22 mouse cellular contexts compared by ENCODE assay signal in genomic region chr8:3238792-3239191, GRCm38 (mm10).
"Had no signal": no experiment of that assay in that cellular context is flagged by ENCODE, and none has a peak within 500 bp of the region (broad histone marks: within the 10 kb centered on the region; RNA-seq: fewer than 3 reads in every experiment).

No protein-coding gene starts in this region.

- H3K9me3 ChIP-seq: limb, embryonic 10.5 days; limb, embryonic 13.5 days; liver, embryonic 12.5 days; liver, embryonic 15.5 days; midbrain, embryonic 12.5 days; midbrain, embryonic 15.5 days; neural tube, embryonic 13.5 days; stomach, embryonic 15.5 days had no signal

- H3K4me3 ChIP-seq: layer of hippocampus, adult 2 months; limb, embryonic 10.5 days; limb, embryonic 13.5 days; liver, embryonic 12.5 days; liver, embryonic 15.5 days; midbrain, embryonic 12.5 days; midbrain, embryonic 15.5 days; myocyte; neural tube, embryonic 13.5 days; stomach, embryonic 15.5 days had no signal

- DNase-seq: kidney, adult 8-10 months; kidney, postnatal 14 days; kidney, postnatal 4 days; layer of hippocampus, adult 9-11 months; lung, adult 2 months; lung, postnatal 14 days; lung, postnatal 4 days; retina, postnatal 1 day; right cerebral cortex, postnatal 25 days; spleen, adult 18-20 months; thymus, postnatal 25 days had no signal

- ATAC-seq: intestine, postnatal 0 days; liver, embryonic 12.5 days; midbrain, embryonic 15.5 days had no signal

- H3K9ac ChIP-seq: limb, embryonic 13.5 days; liver, embryonic 12.5 days; liver, embryonic 15.5 days; midbrain, embryonic 12.5 days; midbrain, embryonic 15.5 days; neural tube, embryonic 13.5 days; stomach, embryonic 15.5 days had no signal

- H3K27me3 ChIP-seq: limb, embryonic 13.5 days; liver, embryonic 12.5 days; liver, embryonic 15.5 days; midbrain, embryonic 12.5 days; midbrain, embryonic 15.5 days; neural tube, embryonic 13.5 days; stomach, embryonic 15.5 days had no signal

- H3K36me3 ChIP-seq: limb, embryonic 13.5 days; liver, embryonic 12.5 days; liver, embryonic 15.5 days; midbrain, embryonic 12.5 days; midbrain, embryonic 15.5 days; neural tube, embryonic 13.5 days; stomach, embryonic 15.5 days had no signal

- H3K4me2 ChIP-seq: limb, embryonic 13.5 days; liver, embryonic 12.5 days; liver, embryonic 15.5 days; midbrain, embryonic 12.5 days; midbrain, embryonic 15.5 days; neural tube, embryonic 13.5 days; stomach, embryonic 15.5 days had no signal

- H3K4me1 ChIP-seq: limb, embryonic 10.5 days; midbrain, embryonic 12.5 days; midbrain, embryonic 15.5 days; stomach, embryonic 15.5 days had no signal

- H3K27ac ChIP-seq: layer of hippocampus, adult 2 months; limb, embryonic 10.5 days; limb, embryonic 13.5 days; liver, embryonic 12.5 days; liver, embryonic 15.5 days; midbrain, embryonic 12.5 days; midbrain, embryonic 15.5 days; neural tube, embryonic 13.5 days; stomach, embryonic 15.5 days had no signal
